Mouse (Mus musculus) induced T-regulatory cell, adult 2 months (primary cell): ENCODE measurements around the gene Scube2.

Experiments
- DNase-seq: peaks from one replicate; pipeline ENCODE4 v3.0.0-alpha.2; 2012; ENCODE audit warnings: low read depth

Scube2 gene

DNA sequence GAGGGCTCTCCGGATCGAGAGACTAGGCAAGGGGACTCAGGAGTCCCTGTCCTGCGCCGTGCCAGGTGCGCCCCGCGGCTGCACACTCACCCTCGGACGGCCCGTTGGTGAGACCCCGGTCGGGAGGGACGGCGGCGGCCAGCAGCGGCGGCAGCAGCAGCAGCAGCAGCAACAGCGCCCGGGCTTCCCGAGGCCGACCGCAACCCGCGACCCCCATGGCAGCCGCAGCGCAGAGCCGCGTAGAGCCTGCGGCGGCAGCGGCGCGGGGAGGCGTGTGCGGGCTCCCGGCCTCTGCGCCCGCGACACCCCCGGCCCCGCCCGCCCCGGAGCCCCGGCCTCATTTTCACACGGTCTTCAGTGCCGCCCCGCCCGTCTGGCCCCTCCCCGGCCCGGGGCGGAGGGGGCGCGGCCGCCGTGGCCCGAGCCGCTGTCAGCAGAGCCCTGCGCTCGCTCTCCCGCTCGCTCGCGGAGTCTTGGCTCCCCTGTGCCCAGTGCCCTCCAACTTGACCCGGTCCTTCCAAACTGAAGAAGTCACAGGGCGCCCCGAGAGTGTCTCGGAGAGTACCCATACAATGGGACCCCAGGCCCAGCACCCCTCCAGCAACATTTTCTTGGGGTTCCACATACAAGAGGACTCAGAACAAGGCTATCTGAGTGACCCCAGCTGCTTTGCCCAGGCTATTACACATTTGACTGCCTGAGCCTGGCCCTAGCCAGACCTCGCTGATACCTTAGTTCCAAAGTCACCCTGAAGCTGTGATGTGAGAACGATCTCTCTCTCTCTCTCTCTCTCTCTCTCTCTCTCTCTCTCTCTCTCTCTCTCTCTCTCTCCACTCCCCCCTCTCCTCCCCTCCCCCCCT lies at the start of gene Scube2:
Gene Scube2 (minus strand): TSS at position 310 of the 860 bp plus-strand sequence.
- peak; percentile 3 for DNase-seq

DNA sequence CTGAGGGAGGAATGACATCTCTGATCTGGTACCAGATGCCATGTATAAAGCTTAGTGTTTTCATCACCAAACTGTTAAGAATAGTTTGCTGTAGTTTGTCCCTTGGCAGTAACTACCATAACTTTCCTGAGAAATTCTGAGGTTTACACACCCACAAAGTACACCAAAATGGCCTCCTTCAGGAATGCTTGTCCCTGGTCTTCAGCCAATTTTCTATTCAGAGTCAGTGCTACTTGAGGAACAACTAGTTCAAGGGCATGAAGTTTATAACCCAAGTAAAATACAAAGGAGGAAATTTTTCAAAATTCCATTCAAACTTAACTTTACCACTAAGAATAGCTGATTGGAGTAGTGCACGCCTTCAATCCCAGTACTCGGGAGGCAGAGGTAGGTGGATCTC lies 40.7 kb upstream of the Scube2 start:
- DNase-seq = no peak

DNA sequence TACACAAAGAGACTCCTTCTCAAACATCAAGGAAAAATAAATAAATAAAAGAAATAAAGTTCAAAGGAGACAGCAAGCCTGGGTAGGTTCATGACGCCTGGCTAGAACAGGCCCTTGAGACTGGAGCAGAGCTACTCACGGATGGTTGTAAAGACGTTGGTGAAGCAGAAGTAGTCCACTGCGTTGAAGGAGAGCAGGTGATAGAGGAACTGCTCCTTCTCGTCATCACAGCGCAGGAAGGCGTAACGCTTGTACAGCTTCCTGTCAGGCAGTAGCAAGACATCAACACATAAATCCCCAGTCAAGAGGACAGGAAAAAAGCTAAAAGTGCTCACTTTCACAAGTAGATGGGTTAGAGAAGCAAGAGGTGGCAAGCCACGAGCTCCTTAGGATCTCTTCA lies 35.4 kb upstream of the Scube2 start:
- no peak for DNase-seq

DNA sequence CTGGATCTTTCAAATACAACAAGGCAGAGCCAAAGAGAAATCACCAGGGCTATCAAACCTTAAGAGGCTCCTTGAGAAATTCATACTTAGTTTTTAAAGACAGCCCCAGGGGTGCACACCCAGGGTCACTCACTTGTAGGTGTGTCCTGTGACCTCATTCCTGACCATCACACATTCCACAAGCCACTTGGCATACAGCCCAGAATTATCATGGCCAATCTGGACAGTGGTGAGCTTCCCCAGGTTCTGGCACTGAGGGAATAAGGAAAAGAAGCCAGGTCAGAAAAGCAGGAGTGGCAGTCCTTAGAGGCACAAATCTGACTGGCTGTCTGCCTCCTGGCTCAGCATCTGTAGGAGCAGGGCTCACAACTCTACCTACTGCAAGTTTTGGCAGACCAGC lies 33.4 kb upstream of the Scube2 start:
- no peak for DNase-seq

DNA sequence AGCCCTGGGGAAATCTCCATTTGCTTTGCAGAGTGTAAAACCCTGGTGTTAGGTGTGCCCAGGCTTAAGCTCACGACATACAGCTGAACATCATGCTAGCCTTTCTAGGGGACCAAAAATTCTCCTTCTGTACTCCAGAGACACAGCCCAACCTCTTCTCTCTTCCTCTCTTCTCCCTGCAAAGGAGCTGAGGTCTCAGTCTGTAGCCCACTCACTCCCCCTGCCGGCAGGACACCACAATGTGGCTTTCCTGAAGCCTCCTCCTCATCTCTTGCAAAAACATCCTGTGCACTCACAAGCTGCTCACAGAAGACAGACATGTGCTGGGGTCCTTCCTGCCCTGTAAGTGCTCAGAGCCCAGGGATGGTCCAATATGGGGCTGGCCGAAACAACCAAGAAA lies 27.1 kb upstream of the Scube2 start:
- peak; percentile 55 for DNase-seq

DNA sequence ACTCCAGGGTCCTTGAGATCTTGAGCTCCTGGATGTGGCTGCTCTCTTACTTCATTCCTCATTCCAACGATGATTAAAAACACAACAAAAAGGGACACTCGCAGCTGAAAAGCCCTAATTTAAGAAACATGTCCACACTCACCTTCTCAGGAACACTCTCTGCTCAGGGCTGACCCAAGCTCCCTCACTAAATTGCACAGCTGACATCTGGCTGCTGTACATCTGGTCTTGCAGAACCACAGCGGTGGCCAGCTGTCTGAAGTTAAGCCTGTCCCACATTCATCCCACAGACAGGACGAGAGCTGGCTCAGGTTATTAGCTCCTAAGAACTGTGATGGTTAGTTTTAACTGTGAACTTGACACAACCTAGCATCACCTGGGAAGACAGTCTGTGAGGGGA lies 26.3 kb upstream of the Scube2 start:
- DNase-seq = no peak

DNA sequence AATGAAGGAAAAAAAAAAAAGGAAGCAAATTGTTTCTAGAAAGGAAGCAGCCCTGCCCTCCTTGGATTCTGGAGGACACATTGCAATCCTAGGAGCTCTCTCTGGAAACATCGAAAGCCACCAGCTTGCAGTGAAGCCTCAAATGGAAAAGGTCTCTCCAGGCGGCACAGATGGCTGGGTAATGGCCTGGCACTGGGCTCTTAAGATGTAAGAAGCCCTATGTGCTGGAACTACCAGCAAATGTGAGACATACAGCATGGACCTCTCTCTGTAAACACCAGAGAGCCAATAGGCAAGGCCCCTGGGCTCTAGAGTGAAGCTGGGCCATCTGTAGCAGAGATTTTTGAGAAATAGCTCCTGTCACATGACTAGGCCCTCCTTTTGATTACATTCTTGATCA lies 24.8 kb upstream of the Scube2 start:
- DNase-seq = no peak

DNA sequence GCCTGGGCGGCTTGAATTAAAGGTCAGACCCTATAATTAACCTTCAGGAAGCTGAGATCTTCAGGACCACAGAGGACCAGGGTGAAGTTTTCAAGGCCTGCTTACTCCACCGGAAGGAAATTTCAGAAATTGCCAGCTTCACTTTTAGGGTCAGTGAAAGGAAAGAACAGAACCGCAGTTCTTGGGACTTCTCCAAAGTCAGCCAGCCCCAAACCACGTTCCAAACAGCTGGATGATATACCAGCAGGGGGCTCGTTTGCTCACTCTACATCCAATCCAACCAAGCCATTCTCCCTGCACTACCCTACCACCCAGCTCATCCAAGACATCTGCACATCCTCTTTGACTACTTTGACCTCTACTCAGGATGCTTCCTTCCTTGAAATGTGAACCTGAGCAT lies 23.8 kb upstream of the Scube2 start:
- DNase-seq = no peak

DNA sequence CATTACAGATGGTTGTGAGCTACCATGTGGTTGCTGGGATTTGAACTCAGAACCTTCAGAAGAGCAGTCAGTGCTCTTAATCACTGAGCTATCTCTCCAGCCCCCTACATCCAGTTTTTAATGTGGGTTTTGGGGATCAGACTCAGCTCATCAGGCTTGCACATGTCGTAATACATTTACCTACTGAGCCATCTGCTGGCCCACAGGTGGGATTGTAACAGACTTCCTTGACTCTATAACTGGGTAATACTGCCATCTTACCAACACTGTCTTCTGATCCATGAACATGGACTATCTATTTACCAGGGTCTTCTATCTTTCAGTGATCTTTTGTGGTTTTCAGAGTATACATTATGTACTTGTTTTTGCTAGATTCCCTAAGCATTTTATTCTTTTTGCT lies 20.8 kb upstream of the Scube2 start:
- no peak for DNase-seq

DNA sequence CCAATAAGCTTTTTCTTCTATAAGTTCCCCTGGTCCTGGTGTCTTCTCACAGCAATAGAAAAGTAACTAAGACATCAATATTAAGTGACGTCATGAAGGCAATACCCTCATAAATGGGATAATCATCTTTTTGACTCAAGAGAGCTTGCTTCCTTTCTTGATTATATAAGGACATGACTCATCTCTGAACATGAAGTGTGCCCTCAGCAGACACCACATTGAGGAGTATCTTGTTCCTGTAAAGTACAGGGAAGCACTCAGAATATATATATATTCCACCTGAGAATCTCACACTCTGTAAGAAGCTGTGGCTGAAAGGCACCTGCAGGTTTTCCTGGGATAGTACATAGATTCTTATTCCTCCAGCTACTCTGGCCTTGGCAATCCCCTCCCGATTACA lies 17.1 kb upstream of the Scube2 start:
- DNase-seq = no peak

DNA sequence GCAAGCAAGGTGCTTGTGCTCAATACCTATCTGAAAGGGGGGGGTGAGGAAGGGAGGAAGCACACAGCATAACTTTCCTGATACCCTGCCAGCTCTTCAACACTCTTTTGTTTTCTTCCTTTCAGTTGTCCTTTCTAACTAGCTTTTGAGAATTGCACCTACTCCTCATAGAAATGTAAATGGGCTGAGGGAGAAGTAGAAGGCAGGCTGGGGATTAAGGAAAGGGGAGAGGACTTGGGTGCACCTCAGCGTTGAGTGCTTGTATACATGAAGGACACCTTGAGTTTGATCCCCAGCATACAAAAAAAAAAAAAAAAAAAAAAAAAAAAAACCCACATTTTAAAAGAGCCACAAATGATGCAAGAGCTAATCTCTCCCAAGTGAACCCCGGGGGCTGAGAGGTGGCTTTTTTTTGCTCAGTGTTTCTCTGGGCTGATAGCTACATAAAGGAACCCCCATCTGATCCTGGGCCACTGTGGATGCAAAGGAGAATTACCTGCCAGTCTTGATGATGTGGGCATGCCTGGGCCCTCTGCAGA lies 16.2 kb upstream of the Scube2 start:
- DNase-seq = no peak

DNA sequence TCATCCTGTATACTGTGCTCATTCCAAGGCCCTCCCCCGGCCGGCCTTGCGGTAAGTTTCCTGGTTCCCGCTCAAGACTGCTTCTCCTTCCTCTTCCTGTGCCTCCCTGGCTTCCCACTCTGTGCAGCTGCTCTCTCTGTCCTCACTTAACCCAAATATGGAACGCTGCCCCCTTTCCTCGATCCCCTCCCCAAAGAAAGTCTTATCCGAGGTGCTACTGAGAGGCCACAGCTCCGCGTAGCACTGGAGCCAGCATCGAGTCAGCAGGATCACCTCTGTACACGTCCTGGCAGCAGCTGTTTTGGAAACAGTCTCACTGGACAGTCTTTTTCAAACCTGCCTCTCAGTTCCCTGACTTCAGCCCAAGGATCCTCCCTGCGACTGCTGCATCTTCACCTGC lies 13.7 kb upstream of the Scube2 start:
- no peak for DNase-seq

DNA sequence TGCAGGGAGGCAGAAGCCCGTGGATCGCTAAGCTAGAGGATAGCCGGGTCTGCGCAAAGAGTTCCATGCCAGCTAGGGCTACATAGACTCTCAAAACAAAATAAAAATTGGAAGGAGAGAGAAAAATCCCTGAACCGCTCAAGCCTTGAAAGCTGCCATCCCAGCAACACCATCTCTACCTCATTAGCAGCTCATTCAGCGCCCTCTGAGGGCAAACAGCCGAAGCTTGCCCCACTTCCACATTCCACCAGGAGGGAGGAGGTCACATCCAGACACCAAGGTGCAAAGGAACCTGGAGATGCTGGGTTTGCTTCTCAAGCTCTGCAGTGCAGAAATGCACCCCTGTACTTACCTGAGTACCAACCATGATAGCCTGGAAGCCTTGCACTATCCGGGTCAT lies 10.6 kb upstream of the Scube2 start:
- DNase-seq = no peak

DNA sequence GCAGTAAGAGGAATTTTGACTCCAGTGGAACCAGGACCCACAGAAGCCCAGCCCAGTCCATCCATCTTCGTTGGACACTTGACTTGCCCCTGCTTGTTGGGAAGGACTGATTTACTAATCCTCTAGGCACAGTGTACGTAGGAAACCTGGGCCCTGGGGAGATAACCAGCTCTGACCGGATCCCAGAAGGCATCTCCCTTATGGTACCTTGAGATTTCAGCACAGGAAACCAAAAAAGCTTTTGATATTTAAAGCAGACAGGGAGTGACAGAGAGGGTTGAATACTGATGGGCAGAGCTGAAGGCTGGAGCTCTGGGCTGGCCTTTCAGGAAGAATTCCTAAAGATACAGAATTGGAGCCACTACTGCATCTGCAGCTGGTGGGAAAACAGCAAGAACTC lies 10.1 kb upstream of the Scube2 start:
- no peak for DNase-seq

DNA sequence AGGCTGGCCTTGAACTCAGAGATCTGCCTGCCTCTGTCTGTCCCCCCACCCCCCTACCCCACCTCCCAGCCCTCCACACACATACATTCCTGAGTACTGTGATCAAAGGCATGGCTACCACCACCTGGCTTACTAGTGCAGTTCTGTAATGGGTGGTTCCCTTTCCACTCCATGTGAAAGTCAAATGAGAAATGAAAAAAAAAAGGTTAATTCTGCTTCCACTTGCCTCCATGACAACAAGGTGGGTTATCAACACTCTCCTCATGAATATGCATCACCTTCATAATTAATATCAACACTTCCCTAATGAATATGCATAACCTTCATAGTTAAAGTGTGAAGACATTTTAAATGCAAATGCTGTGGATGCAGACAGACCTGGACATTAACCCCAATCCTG lies 9.6 kb upstream of the Scube2 start:
- DNase-seq = no peak

DNA sequence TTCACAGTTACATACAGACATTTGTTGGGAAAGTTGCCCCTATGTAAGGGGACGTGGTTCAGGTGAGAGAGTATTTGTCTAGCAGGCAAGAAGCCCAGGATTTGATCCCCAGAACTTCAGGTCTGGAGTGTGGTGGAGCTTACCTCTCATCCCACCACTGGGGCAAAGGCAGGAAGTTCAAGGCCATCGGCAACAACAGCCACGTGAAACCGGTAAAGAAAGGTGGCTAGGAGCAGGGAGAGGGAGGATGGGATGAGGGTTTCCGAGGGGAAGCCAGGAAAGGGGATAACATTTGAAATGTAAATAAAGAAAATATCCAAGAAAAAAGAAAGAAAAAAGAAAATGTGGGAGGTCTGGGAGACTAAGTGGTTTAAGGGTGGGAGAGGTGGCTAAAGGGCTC lies 7.7 kb upstream of the Scube2 start:
- DNase-seq = no peak

DNA sequence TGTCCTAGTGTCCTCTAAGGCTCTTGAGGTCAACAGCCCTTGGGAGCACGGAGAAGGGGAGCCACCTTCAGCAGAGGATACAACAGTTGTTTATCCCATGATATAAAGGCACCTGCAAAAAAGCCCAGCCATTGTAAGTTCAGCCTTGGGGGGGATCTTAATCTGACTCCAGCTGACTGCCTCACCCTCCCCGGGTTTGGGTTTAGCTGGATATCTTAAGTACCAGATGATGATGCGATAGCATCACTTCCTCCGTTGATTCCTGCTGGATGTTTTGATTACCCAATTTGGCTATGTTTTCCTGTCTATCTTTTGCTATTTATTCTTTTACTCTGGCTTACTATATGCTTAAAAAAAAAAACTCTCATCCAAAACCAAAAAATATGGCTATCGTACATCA lies 5.8 kb upstream of the Scube2 start:
- no peak for DNase-seq

DNA sequence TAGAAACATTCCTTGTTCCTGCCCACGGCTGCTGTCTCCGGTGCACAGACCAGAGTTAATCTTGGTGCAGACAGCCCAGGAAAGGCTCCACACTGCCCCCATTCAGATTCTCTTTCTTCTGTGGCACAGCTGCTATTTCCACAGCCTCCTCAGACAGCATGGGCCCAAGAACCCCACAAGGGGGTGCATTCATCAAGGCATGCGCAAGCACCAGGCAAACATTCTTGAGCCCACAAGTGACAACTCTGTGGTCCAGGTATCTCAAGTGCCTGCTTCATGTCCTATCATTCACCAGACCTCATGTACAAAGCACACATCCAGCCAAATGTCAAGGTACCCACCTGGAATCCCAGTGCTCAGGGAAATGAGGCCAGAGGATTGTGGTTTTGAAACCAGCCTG lies 3.0 kb upstream of the Scube2 start:
- DNase-seq = no peak

DNA sequence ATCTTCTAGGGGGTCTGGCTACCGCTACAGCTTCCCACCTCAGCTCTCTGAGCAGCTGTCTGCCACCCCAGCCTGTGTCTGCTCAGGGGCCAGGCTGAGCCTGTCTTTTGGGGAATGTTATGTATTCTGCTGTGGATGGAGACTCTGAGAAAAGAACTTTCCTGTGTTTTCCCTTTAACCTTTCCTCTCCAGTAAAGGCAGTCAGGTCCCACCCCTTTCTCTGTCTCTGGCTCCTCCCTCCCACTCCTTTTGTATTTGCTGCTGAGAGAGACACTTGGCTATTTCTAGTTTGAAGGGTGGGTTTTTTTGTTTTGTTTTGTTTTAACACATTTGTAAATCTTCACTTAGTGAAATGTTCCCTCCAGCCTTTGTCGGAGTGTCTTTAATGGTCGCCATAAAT lies 1.2 kb upstream of the Scube2 start:
- no peak for DNase-seq

DNA sequence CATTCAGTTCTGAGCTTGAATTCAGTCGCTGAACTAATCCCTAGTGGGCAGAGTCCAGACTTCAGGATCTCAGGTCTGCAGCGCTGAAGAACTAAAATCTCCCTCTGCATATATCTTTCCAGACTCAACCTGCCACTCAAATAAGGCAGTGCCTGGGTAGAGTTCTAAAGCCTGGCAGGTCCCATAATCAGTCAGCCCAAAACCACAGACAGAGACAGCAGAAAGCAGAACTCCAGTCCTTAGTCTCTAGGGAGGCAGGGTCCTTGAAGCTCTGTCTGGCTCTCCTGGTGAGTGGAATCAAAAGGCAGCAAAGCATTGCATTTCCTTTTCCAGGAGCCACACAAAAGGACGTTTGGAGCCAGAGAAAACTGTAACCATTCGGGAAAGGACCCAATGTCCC lies 1.9 kb downstream of the Scube2 start:
- no peak for DNase-seq

DNA sequence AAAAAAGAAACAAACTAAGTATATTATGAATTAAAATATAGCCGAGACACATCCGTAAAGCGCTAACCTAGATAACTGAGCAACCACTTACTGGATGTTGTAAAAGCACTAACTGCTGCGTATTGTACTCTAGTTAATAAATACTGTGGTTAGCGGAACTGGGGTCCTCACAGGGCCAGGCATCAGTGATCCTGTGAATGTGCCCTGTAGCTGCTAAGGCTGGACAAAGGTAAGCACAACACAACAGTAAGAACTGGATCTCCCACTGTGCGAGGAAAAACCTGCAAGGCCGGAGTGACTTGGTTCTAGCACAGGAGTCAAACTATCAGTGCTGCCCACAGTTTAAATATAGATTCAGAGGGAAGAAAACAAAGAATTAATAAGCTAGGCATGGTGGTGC lies 5.3 kb downstream of the Scube2 start:
- DNase-seq = no peak

DNA sequence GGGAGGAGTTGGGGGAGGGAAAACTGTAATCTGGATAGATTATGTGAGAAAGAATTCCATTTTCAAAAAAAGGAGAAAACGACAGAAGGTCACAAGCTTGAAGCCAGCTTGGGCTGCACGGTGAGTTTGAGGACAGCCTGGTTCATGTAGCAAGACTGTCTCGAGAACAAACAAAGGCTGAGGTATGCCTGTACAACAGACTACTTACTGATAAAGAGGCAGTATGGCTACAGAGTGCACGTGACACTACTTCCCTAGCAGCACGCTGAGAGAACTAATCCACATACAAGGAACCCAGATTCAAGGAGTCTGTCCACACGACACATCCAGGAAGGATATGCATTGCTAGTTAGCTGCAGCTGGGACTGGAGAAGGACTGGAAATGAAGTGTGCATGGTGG lies 6.1 kb downstream of the Scube2 start:
- no peak for DNase-seq

DNA sequence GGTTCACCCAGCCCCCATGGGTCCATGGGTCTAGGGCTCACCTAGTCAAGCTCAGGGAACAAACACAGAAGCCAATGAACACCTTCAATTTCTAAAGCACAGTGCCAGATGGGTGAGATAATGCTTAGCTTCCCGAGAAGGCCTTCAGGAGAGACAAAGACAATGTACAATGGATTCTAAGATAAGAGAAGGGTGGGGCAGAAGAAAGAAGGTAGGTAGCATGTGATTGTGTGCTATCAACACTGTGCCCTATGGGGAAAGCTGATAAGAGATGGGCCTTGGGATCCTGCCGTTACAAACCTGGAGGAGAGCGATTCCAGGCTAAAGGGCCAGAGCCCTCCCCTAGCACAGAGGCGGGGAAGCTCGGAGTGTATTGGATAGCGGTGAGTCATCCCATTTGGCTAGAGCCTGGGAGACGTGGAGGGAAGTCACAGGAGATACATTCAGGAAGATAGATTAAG lies 12.7 kb downstream of the Scube2 start:
- no peak for DNase-seq

DNA sequence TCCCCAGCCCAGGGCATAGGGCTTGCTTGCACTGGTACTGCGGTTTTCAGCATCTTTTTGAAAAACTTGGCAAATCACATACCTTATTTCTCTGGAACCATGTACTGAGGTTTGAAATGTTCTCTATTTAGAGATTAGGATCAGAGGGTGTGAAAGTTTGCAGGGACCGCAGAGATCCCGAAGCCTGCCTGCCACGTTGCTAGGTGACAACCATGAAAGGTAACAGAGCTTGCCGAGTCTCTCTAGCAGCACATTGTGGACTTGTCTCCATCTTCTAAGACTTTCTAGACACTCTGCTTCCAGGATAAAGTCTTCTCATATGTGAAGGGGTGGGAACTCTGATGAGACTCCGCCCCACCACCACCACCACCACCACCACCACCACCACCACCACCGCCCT lies 13.5 kb downstream of the Scube2 start:
- DNase-seq = no peak
